Mouse (Mus musculus): ENCODE measurements at regions not wholly inside any gene's neighbourhood (a gene's known extent, or its start where the extent isn't known, plus 50 kb on each side); places are given as distances from the start of the nearest gene placed in this dataset.
A peak's percentile ranks its signal among the peaks of the same experiment; 100 is the strongest.

DNA sequence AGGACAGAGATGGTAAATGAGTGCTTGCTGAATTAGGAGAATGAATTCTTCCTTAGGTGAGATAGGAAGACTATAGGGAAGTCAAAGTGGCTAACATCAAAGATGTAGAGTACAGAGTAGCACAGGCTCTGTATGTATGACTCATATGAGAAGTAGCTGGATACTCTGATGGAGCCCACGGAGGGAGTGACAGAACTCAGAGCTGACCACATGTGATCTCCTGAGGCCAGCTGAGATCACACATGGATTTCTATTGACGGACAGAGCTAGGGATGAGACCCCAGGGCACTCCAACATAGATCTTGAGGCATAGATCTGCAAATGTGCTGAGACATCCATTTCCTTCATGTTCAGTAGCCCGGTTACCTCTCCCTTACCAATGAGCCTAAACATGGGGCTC, 66.0 kb downstream of the Cops8 start:
- no peak for DNase-seq

DNA sequence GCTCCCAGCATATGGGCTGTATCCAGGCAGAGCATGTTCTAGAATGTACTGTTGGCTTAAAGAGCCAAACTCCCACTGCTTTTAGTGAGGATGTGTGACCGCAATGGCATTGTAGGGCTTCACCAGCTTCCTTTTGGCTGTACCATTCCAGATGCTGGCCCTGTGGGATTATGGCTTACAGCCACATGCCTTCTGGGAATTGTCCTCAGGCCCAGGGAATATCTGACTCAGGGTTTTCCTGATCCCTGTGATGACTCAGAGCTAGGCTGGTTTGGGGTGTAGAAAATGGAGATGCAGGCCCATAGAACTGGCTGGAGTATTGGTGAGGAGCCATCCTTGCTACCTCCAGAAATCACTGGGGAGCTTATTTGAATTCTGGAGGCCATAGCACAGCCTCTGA, 66.5 kb downstream of the Cops8 start:
- DNase-seq = no peak

DNA sequence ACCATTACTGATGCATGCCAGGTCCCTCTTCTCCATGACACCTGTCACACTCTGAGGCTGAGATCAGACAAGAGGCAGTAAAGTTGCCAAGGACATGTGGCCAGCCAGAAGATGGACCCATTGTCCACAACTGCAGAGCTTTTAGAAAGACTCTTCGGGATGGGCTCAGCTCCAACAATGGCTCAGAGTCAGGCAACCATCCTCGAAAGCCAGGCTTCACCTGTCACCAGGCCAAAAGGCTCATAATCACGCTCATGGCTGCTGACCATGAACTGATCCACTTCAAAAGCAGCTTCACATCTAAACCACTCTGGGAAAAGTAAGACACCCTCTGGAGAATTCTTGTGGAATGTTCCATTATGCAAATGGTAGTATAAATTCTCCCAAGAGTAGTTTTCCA, 67.6 kb downstream of the Cops8 start:
- DNase-seq = peak; percentile 31

DNA sequence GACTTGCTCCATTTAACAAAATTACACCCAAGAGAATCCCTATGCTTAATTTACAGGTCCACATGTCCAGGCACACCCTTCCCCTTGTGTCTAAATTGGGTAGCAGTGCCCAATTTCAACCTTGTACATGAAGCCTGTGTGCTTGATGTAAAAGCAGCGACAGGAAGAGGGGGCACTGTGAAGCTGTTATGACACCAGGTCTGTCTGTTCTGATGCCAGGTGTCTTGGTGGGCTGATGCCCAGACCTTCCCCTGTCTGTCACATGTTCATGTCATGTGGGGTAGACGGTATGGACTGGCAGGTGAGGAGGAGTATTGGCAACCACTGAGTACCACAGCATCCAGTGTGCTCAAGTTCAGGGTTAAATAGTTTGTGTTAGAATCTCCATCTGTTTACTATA, 71.0 kb downstream of the Cops8 start:
- DNase-seq = no peak

DNA sequence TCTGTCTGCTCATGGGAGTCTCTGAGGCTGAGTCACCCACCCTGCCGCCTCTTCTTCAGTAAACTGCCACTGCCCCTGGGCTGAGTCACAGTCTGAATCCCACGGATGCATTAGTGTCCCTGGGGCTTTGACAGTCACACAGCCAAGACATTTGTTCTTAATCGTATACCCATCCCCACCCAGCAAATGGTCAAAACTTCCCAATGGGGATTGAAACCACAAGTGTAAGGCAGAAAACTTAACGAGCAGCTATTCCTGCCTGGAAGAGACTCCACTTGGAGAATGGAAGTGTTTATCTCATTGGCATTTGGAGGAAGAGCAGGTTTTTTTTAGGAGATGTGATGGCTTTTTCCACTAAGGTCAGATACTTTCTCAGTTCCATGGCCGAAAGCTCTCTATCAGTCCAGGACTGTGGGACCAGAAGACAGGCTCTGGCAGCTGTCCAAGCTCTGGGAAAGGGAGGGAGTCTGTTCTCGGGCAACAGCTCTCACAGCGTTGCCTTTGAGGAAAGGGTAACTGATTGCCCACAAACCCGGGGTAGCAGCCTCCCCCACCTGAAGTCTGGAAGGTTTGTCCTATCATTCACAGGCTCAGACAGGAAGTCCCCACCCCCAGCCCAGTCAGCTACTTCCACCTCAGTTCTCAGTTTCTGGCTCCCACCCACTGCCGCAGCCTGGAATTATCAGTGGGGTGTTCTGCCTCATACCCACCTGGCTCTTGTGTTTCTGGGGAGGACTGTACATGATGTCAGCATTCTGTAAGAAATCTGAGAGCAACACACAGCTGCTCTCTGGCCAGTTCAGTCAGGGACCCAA, 73.6 kb downstream of the Cops8 start:
- DNase-seq = peak; percentile 82

DNA sequence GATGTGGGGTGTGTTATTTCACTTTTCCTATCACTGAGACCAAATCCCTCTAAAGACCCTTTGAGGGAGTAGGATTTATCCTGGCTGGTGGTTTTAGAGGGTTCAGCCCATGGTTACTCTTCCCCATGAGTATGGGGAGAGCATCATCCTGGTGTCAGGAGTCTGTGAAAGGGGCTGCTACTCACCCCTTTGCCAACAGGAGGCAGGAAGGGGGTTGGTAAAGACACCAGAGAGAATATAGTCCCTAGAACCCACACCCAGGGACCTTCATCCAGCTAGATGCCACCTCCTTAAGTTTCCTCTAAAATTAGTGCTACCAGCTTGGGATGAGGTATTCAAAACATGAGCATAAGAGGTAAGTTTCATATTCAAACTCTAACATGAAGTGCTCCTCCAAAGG, 74.4 kb downstream of the Cops8 start:
- no peak for DNase-seq

DNA sequence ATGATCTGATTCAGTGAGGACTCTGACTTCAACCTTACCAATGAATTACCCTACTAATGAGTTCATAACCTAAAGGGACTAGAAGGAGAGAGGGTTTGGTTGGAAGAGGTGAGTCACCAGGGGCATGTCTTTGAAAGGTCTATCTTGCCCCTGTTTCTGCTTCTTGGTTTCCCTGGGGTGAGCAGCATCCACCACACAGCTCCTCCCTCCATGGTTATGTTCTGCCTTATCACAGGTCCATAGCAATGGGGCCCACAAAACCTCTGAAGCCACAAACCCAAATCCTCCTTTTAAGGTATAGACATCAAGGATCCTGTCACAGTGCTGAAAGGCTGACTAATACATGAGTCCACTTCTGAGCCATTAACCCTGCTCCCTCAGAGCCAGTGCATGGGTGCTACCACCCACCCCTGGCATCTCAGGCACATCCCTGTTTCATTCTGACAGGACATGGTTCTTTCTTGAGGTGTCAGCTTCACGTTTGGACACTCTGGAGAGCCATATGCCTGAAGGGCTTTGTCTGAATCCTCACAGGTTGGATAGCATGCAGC, 74.9 kb downstream of the Cops8 start:
- no peak for DNase-seq

DNA sequence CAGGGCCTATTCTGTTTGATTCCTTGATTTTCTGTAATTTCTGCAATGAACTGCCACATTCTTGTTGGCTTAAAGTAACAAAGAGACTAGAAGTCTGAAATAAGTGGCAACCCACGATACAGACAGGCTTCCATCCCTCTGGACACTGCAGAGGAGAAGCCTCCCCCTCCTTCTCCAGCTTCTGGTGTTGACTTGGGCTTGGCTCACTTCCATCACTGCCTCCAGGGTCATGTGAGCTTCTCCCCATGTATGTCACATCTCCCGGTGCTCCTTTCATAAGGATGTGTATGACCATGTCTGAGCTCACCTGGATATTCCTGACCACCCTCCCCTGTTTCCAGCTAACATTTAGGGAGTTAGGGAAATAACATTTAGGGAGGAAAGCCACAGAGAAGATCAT, 75.6 kb downstream of the Cops8 start:
- DNase-seq = no peak

DNA sequence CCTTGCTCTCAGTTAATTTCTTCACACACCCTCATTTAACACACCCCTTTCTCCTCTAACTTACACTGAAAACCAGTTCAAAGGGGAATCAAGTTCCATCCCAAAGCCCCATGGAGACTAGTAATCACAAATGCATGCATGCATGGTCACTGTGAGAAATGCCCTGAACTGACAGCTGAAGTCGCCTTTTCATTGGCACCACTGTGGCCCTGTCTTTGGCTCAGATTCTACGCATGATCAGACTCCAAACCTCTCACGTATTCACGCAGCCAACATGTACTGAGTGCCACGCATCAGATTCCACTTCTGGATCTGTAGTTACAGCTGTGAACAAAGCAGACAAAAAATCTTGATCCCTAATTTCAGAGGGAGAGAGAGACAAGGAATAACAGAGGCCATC, 85.3 kb downstream of the Cops8 start:
- DNase-seq = no peak

DNA sequence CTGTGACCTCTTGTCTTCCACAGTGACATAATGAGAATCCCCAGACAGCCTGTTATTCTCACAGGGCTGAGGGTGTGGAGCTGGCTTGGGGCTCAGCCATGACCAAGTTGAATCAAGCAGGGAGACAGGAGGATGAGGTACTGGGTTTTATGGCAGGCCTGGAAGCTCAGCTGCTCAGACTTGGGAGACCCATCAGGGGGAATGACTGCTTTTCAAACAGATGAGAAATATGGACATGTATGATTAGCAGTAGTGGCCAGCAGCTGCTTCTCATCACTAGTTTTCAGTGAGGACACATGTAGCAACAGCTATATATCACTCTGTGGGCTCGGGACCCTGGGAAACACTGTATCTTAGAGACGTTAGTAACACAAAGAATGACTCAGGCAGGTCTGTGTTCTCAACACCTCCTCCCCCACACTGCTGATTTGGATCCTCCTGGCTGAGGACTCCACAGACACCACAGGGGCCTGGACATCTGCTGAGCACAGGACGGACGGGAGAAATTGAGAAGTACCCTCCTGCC, 87.9 kb downstream of the Cops8 start:
- DNase-seq = peak; percentile 35

DNA sequence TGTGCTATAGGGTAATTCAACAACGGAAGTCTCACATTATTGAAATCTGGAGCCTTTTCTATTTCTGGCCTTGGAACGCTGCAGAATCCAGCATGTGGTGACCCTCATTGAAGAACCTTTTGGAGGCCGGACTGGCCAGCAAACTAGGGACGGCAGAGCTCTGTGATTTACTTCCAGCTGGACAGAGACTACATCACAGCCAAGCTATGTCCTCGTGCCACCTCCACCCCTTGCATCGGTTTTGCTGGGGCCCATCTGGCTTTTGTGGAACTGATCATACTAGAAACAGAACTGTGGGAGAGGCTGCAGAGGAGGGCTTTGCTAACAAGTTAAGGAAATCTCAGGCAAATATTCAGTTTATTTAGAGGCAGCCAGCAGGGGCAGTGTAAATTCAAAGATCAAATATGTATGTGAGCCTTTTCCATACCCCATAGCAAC, 88.4 kb downstream of the Cops8 start:
- DNase-seq = no peak

DNA sequence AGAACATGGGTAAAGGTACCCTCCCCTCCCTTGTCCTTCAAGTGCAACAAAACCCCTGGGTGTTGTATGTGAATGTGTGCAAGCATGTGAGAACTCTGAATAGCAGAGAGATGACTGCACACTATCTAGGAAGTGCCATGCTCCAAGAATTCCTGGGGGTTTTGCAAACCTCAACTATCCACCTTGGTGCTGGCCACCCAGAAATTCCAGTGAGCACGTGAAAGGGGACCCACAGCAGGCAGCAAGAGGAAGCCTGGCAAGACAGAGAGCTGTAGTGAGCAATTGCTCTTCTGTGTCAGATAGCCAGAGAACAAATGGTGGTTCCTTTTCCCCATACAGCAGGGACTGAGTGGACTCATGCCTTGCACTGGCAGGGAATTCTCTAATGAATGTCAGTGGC, 90.1 kb downstream of the Cops8 start:
- no peak for DNase-seq

DNA sequence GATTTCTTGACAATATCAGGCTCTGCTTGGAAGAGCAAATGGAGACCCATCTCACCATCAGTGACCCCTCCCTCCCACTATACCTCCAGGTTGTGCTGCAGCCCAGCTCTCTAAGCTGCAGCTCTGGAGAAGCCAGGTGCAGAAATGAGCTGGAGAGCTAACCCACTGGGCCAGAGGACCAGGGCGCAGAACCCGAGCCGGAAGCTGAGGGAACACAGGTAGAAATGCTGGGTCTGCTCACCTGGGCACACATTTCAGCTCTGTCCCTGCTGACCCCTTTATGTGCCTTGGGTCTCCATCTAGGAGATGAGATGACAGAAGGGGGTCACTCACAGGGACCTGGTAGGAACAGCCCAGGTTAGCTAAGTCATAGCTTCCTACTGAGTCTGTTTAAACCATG, 92.0 kb downstream of the Cops8 start:
- DNase-seq = no peak

DNA sequence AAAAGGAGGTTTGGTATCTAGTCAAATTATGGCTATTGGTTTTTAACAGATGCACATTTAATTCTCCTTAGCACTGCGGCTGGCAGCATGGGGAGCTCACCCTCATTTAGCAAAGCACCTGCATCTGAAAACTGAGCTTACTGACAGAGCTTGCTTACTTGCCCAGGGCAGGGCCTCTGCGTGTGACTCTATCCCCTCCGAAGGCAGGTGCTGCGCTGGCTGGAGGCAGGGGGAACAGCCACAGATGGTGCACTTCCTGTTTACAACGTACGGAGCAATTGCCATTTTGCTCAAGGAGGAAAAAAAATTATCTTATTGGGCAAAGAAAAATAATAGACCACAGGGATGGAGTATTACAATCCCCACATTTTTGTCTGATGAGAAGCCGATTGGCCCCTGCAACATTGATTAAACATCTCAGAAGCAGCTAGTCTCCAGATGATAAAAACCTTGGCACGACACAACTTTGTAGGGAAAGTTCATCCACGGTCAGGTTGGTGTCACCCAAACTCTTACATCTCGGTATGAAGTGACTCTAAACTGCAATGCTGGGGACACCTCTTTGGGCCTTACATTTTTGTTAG, 92.5 kb downstream of the Cops8 start:
- no peak for DNase-seq

DNA sequence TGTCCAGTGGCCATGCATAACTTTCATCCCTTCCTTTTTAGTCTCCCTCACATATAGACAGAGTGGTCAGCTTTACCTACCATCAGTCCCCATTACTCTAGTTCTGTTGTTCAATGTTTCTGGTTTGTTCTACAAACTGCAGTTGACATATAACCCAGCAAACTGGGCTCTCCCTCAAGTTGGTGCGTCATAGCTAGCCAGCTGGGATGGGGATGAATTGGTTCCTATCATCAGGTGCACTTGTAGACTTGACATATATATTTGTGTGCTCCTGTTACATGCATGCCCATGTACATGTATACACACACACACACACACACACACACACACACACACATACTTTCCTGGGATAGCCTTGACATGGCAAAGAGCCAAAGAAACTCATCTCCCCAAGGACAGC, 93.2 kb downstream of the Cops8 start:
- DNase-seq = peak; percentile 36

DNA sequence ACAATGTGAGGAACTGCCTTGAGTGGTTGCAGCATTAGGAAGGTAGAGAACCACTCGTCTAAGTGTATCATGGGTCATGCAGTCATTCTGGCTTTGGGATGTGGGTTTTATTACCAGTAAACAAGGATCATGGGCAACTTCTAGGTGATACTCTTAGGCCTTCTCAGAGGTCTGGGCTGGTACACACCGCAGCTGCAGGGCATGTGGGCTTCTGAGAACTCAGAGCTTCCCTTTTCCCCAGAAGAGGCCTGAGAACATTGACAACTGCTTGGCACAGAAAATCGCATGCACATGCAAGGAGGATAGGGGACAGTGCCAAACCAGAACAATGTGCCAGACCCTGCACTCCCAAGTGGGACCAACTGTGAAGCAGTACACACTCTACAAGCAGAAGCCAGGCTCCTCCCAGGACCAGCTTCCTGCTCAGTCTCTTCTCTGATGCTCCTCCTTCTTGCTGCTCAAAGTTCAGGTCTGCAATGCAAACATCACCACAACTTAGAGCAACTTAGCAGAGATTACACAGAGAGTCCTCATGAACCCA, 94.3 kb downstream of the Cops8 start:
- peak; percentile 34 for DNase-seq

DNA sequence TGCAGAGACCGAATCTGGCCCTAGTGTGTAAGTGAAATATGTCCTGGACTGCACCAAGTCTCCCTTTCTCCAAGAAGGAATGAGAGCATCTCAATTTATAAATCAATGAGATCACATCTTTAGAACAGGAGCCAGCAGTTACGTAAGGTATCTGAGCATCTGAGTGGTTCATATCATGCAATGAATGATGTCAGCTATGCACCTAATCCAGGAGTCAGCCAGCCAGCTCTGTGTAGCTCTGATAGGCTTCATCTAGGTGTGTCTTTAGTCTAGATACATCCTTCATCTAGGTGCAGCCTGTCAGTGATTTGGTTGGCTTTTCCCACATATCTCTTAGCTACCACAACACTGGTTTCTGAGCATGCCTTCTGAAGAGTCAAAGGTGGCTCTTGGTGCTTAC, 95.8 kb downstream of the Cops8 start:
- no peak for DNase-seq

DNA sequence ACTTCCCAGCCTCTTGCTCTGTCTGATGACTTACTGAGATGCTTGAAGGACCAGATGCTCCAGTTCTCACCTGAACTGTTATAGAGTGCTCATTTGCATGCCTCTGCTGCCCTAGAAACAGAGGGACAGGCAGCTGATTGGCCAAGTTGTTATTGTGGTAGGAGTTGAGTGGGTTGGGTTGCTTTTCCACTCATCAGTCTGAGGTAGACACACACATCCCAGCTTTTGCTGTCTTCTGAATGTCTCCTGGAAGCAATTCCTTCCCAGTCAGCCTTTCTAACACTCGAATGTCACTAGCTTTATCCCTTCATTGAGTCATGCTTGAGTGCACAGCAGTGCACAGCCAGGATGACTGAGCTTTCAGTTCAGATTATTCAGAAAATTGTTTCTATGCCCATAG, 99.0 kb downstream of the Cops8 start:
- DNase-seq = no peak

DNA sequence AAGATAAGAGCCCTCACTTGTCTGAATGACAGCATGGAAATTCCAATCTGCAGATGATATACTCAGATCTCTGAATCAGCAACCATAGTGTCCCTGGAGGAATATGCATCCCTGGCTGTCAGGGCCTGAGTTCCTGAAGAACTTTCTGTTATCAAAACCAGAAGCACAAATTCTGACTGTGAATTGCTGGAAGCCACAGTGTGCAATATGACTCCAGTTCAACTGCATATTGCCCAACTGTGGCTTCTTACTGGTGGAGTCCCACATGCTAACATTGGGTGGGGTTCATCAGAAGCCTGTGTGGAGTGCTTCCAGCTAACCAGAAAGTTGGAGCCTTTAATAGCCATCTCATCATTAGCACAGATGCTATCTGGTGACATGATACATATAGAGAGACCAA, 103.6 kb downstream of the Cops8 start:
- DNase-seq = no peak

DNA sequence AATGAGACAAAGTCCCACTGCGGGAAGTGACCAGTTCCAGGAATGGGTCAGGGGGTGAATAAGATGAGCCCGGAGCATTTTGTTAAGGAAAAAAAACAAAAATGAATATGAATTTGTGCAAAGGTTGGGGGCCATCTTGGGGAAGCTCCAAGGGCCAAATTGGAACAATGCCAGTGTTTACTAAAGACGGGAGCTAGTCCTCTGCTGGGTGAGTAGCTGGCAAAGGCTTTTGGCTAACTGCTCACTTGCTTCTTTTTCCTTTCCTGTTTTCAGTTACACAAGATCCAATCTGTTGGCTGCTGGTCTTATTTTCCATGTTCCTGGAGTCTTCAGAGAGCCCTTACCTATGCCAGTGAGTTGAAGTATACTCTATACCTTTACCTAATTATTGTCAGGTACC, 107.0 kb downstream of the Cops8 start:
- peak; percentile 27 for DNase-seq

DNA sequence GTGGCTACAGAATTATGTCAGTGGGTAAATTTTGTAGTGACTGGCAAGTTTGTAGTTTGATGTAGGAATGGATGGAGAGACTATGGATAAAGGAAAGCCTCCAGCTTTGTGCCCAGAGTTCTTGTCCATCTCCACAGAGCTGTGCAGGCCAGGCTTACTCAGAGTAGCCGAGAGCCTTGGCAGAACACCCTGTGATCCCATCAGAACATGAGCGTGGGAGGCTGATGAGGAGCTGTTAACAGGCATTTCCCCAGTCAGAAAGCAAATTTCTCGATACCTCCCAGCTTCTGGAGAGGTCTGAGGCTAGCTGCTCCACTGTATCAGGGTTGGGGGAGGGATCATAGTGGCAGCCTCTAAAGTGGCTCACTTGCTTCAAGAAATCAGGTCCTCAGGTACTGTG, 107.8 kb downstream of the Cops8 start:
- no peak for DNase-seq

DNA sequence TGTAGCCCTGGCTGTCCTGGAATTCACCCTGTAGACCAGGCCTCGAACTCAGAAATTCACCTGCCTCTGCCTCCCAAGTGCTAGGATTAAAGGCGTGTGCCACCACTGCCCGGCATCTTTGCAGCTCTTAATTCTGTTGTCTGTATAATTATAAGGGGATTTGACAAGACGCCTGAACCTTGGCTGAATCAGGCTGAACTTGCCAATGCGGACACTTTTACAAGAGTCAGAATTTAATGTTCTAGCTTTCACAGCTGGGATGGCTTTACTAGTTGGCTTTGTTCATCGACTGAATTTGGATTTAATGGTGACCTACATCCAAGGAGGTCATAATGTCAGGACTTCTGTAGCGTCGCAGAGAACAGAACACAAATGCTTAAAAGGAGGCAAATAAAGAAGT, 108.3 kb downstream of the Cops8 start:
- DNase-seq = no peak

Data from adrenal gland, postnatal 10 days (tissue).